Mouse (Mus musculus): ENCODE measurements around the gene Zfp503.

Zfp503 gene

DNA sequence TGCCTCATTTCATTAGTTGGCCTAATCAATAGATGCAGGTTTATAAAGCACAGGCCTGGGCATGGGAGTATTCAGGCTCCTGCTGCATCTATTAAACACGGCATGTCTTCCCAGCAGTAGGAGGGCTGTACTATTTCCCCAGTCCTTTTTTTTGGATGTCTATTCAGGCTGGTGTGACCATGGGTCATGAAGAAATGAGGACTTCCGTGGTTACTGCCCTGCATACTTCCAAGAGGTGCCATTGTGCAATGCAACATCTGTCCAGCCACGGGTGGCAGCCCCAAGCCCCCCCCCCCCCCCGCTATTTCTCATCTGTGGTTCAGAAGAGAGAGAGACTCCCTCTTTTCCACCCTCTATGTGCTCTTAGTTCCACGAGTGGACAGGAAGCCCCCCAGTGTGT is 23.1 kb downstream of the Zfp503 start:
- DNase-seq: no peak

- peak; percentile 57 for DNase-seq
These were observed 26.9 kb downstream of the Zfp503 start for GRCm38 (mm10) chr14:21962381-21963050.

GRCm38 (mm10) chr14:21959243-21959642 is 30.2 kb downstream of the Zfp503 start:
- DNase-seq: no peak

GRCm38 (mm10) chr14:21958643-21959042 is 30.8 kb downstream of the Zfp503 start:
- no peak for DNase-seq

DNA sequence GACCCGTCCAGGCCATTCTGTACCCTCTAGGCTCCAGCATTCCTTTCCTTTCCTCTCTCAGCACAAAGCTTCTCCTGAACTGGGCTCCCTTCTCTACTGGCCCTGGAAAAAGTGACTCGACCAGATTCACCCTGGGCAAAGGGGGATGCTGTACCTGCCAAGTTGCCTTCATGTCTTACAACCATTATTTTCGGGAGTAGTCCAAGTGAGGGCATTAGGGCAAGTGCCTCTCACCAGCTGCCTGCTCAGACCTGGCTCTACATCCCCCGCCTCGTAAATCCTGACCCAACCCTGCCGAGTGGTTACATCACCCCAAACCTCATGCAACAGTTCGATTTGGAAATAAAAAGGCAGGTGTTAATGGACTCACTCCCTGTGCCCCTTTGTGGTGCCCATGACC is 36.9 kb downstream of the Zfp503 start:
- DNase-seq: no peak

DNA sequence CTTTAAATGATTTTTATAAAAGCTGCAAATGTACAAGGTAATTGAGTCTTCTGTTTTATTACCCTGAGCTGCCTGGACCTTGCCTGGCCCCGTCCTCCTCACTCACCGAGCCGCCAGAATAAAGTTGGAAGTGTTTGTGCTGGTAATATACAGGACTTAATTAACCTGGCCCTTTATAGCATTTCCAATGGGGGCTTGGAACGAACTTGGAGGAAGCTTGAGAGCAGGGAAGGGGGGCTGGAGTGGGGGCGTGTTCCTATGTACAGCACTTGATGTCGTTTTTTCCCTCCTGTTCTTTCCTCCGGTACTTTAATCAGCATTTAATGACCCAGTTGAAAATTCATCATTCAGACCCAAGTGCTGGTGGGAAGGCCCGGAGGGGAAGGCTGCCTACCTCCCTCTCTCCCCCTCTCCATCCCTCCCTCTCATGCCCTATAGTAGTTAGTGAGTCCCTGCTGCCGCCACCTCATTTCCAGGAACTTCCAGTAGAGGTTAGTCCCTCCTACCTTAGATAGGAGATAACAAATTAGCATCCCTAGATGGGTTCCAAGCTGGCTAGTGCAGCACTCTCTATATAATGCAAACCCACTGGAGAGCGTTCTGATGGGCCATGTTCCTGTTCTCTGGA is 37.4 kb downstream of the Zfp503 start:
- DNase-seq: no peak

DNA sequence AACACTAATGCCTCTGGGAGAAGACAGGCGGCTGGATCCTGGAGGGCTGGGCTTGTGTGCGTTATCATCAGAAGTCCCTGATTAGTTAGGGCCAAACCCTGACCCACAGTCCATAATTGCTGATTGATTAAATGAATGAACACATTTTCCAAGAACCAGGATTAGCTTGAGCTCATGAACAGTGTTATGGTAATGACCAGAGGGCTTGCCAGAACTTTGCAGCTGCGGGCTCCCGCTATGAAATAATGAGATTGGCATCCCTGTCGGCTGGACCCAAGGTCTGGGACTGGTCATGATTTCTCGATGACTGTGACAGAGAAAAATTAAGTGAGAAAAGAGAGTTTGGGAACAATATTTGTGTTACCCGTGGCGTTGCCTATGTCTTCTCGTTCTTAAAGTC is 44.5 kb downstream of the Zfp503 start:
- DNase-seq: no peak

GRCm38 (mm10) chr14:21941581-21941980 is 47.8 kb downstream of the Zfp503 start:
- DNase-seq: no peak

GRCm38 (mm10) chr14:21937116-21937515 is 52.3 kb downstream of the Zfp503 start:
- DNase-seq: no peak

DNA sequence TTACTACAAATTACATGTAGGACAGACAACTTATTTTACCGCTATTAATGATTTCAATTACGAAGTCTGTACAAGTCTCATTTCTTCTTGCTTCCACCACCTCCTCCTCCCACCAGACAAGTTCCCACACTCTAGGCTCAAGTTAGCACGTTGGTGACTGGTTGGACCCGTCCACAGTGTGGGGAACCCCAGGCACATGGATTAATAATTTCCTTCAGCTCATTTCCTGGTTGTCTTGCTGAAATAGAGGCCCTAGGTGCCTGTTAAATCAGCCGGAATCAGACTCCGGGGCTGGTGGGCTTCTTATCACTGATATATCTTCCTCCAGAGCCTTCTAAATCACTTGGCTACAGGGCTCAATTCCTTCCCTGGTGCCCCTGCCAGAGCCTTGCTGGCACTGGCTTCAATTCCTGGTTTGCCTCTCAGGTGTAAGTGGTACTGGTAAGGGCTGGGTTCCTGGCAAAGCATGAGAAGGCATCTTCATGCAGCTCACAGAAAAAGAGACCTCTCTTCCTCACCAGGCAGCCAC is 53.2 kb downstream of the Zfp503 start:
- no peak for DNase-seq
